Mouse (Mus musculus) limb, embryonic 14.5 days (tissue): ENCODE results near the gene Insl3. TPM values are rescaled to one million over a fixed set of nuclear protein-coding genes. Genes with fewer than 3 reads are reported as not detected.
A peak's percentile ranks its signal among the peaks of the same experiment; 100 is the strongest.

Source experiments
- ATAC-seq: fragments of 200-750 bp; cut with Nextera tagmentation; 2 replicates; pipeline ENCODE4 v1.8.0; 2017; ENCODE audit warnings: low read depth, moderate number of reproducible peaks, moderate TSS enrichment; ENCODE audit not compliant: low FRiP score
- DNase-seq: peaks from one replicate; pipeline ENCODE4 v3.0.0-alpha.2; 2015; ENCODE audit warnings: low spot score
- H3K27ac ChIP-seq: fragments of 300-500 bp; sonication (generic); replicated peaks from 2 replicates; pipeline ENCODE4 v1.5.1; 2014; ENCODE audit warnings: low read depth, mild to moderate bottlenecking, low read length, moderate library complexity, mixed read lengths
- H3K27me3 ChIP-seq: fragments of 300-500 bp; sonication (generic); 2 replicates; pipeline ENCODE4 v1.6.1; 2014; ENCODE audit warnings: low read length, mixed read lengths; ENCODE audit not compliant: control insufficient read depth, insufficient read depth
- H3K36me3 ChIP-seq: fragments of 300-500 bp; sonication (generic); 2 replicates; pipeline ENCODE4 v1.6.1; 2014; ENCODE audit warnings: mild to moderate bottlenecking, low read length, moderate library complexity, mixed read lengths; ENCODE audit not compliant: control insufficient read depth, insufficient read depth
- H3K4me1 ChIP-seq: fragments of 300-500 bp; sonication (generic); 2 replicates; pipeline ENCODE4 v1.6.1; 2014; ENCODE audit warnings: antibody characterized with exemption, low read length, mixed read lengths; ENCODE audit not compliant: control insufficient read depth, insufficient read depth
- H3K4me2 ChIP-seq: fragments of 300-500 bp; sonication (generic); replicated peaks from 2 replicates; pipeline ENCODE4 v1.6.1; 2014; ENCODE audit warnings: low read depth, mild to moderate bottlenecking, low read length, moderate library complexity; ENCODE audit not compliant: severe bottlenecking
- H3K4me3 ChIP-seq: fragments of 300-500 bp; sonication (generic); replicated peaks from 2 replicates; pipeline ENCODE4 v1.5.1; 2014; ENCODE audit warnings: low read length
- H3K9ac ChIP-seq: fragments of 300-500 bp; sonication (generic); 2 replicates; pipeline ENCODE4 v1.6.1; 2014; ENCODE audit warnings: mild to moderate bottlenecking, low read depth, low read length, moderate library complexity; ENCODE audit not compliant: severe bottlenecking
- H3K9me3 ChIP-seq: fragments of 300-500 bp; sonication (generic); 2 replicates; pipeline ENCODE4 v1.6.1; 2016; ENCODE audit warnings: low read length; ENCODE audit not compliant: control insufficient read depth
- POLR2A ChIP-seq: fragments of 200-500 bp; IDR thresholded peaks from 2 replicates; pipeline ENCODE4 v1.8.0; 2012; ENCODE audit warnings: inconsistent platforms, mild to moderate bottlenecking, moderate library complexity, borderline replicate concordance; ENCODE audit not compliant: insufficient read depth, insufficient read length; ENCODE audit errors: extremely low read depth
- WGBS: fragments of 180-500 bp; shearing (Covaris S2); extraction: QIAGEN DNeasy Blood & Tissue Kit; methylation state at CpG from one replicate; pipeline ENCODE4 v1.1.7; 2014; 5-methylcytosine and 5-hydroxymethylcytosine counted together
- polyA plus RNA-seq, 2 experiments: library from polyadenylated mRNA; depleted of rRNA in 1 of 2; stranded (reverse) in 1 of 2; unstranded in 1 of 2; fragments of >200 nt; fragmentation: Nextera tagmentation in 1 of 2; extraction: Ambion mirVana in 1 of 2; gene quantifications; 2 replicates each; pipeline versions ENCODE4 v1.2.1 to v1.2.3; 2012 to 2014

Gene Insl3
- polyA plus RNA-seq, 2 experiments = 1.8 TPM; not detected in 1

DNA sequence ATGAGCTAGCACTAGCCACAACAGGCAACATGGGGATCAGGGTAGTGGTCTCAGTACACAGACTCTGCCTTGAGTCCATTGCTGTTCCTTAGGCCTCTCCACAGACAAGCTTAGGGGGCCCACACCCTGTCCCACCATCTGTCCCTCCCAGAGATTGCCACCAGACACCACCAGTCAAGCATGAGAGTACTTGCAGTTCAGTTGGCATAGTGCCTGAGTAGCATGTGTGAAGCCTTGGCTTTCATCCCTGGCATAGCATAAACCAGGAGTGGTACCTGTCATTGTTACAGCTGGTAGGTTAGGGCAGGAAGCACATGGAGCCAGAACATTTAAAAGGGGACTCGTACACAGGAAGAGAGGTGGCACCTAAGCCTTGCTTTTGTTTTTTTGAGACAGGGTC is 29.3 kb upstream of the Insl3 start:
- H3K27ac ChIP-seq = no peak overlapping the region
- TF ChIP-seq POLR2A = no peak
- H3K9me3 ChIP-seq = no peaks in the 10 kb centered on the region
- H3K9ac ChIP-seq = no peak overlapping the region
- no peak for ATAC-seq
- no peaks in the 10 kb centered on the region for H3K36me3 ChIP-seq
- no peaks in the 10 kb centered on the region for H3K4me1 ChIP-seq
- whole genome bisulfite sequencing = 54% methylated on average over 1 of the region's 1 CpGs
- H3K27me3 ChIP-seq = peaks cover 49% of the 10 kb centered on the region
- DNase-seq = no peak
- H3K4me2 ChIP-seq = no peak overlapping the region
- H3K4me3 ChIP-seq = no peak overlapping the region

- ATAC-seq (peak; percentile 60), DNase-seq (peak; percentile 81)
- H3K4me1 ChIP-seq = no peaks in the 10 kb centered on the region
- TF ChIP-seq POLR2A = no peak
- H3K36me3 ChIP-seq = no peaks in the 10 kb centered on the region
- no peak overlapping the region for H3K4me2 ChIP-seq
- WGBS = 9% methylated on average over 36 of the region's 36 CpGs
- H3K9ac ChIP-seq = no peak overlapping the region
- H3K4me3 ChIP-seq = no peak overlapping the region
- no peak overlapping the region for H3K27ac ChIP-seq
- H3K9me3 ChIP-seq = no peaks in the 10 kb centered on the region
- peaks cover 41% of the 10 kb centered on the region for H3K27me3 ChIP-seq
These were observed 28.5 kb upstream of the Insl3 start for GRCm38 (mm10) chr8:71660325-71661120.

GRCm38 (mm10) chr8:71665331-71666130 is 23.5 kb upstream of the Insl3 start:
- peaks cover 6% of the 10 kb centered on the region; the same call in 1 of the 2 replicates for H3K4me1 ChIP-seq
- H3K9me3 ChIP-seq = no peaks in the 10 kb centered on the region
- 6% methylated on average over 14 of the region's 22 CpGs for WGBS
- peak overlapping the region; percentile 15; the same call in 1 of the 2 replicates for H3K4me2 ChIP-seq
- ATAC-seq (peak; percentile 45; the same call in 1 of the 2 replicates), DNase-seq (peak; percentile 43)
- H3K36me3 ChIP-seq = no peaks in the 10 kb centered on the region
- no peak for TF ChIP-seq POLR2A
- H3K4me3 ChIP-seq = no peak overlapping the region; the same call in 1 of the 2 replicates
- no peak overlapping the region for H3K27ac ChIP-seq
- no peak overlapping the region for H3K9ac ChIP-seq
- peaks cover 27% of the 10 kb centered on the region for H3K27me3 ChIP-seq

- Histone ChIP-seq H3K27me3 (peaks cover 33% of the 10 kb centered on the region), H3K9me3 (no peaks in the 10 kb centered on the region), H3K36me3 (no peaks in the 10 kb centered on the region), H3K4me2 (no peak overlapping the region), H3K9ac (no peak overlapping the region), H3K27ac (no peak overlapping the region), H3K4me3 (no peak overlapping the region), H3K4me1 (peaks cover 15% of the 10 kb centered on the region)
- ATAC-seq (no peak), DNase-seq (no peak)
- 12% methylated on average over 1 of the region's 1 CpGs for WGBS
- no peak for TF ChIP-seq POLR2A
These were observed 22.2 kb upstream of the Insl3 start for GRCm38 (mm10) chr8:71666855-71667254.

GRCm38 (mm10) chr8:71667256-71667655 is 21.8 kb upstream of the Insl3 start:
- DNase-seq = no peak
- TF ChIP-seq POLR2A = no peak
- Histone ChIP-seq H3K4me1 (peaks cover 16% of the 10 kb centered on the region), H3K27ac (no peak overlapping the region), H3K9ac (no peak overlapping the region), H3K36me3 (no peaks in the 10 kb centered on the region), H3K4me3 (no peak overlapping the region), H3K27me3 (peaks cover 33% of the 10 kb centered on the region), H3K9me3 (no peaks in the 10 kb centered on the region), H3K4me2 (no peak overlapping the region)
- ATAC-seq = no peak
- WGBS = 41% methylated on average over 5 of the region's 5 CpGs
